Mouse (Mus musculus) heart, postnatal 0 days (tissue): Measurements from ENCODE around the gene Zfp12.

Experiments used
- CTCF ChIP-seq: IDR thresholded peaks from 2 replicates; pipeline ENCODE4 v1.5.1; 2016; ENCODE audit warnings: antibody characterized with exemption, control low read depth, low read depth
- EP300 ChIP-seq: IDR thresholded peaks from 2 replicates; pipeline ENCODE4 v1.6.1; 2016; ENCODE audit warnings: antibody characterized with exemption, low read depth

GRCm38 (mm10) chr5:143292879-143293278 lies 57.9 kb downstream of the Zfp12 start:
- TF ChIP-seq CTCF (no peak), EP300 (no peak)
